Comparison of ENCODE assay signal across 25 mouse cellular contexts in genomic region chr4:111467796-111468195, GRCm38 (mm10). TPM values are rescaled to one million over a fixed set of nuclear protein-coding genes. Genes with fewer than 3 reads are reported as not detected.
DNase-seq lines count a peak whose midpoint lies in the region; ATAC-seq and TF ChIP-seq lines count a peak whose summit lies in the region.
"Had no signal": no experiment of that assay in that cellular context is flagged by ENCODE, and none has a peak within 500 bp of the region (broad histone marks: within the 10 kb centered on the region; RNA-seq: fewer than 3 reads in every experiment).

No protein-coding gene starts in this region.

- TF ChIP-seq CTCF in hindbrain, postnatal 0 days (IDR thresholded peaks at IDR 0.05; ENCODE audit: low read depth): no peak
- TF ChIP-seq CTCF in embryonic fibroblast, embryonic 13.5 days (IDR thresholded peaks at IDR 0.05; ENCODE audit: borderline replicate concordance, insufficient read depth, low read length): no peak

- H3K27me3 ChIP-seq in forebrain, embryonic 15.5 days: 0 out of 2 replicates have a peak, but pooled peaks cover 2% of the 10 kb centered on the region
- H3K27me3 ChIP-seq in forebrain, embryonic 10.5 days (ENCODE audit: poor library complexity, severe bottlenecking): no peaks in the 10 kb centered on the region
- H3K27me3 ChIP-seq in hindbrain, embryonic 16.5 days (replicated peaks; ENCODE audit: control insufficient read depth, insufficient read depth, low read length): no peaks in the 10 kb centered on the region
- H3K27me3 ChIP-seq in hindbrain, postnatal 0 days (ENCODE audit: insufficient read depth, low read length): no peaks in the 10 kb centered on the region
- no peaks in the 10 kb centered on the region for H3K27me3 ChIP-seq in embryonic facial prominence, embryonic 14.5 days (replicated peaks; ENCODE audit: control insufficient read depth, insufficient read depth, low read length)
- H3K27me3 ChIP-seq: CH12.LX; embryonic facial prominence, embryonic 12.5 days; hindbrain, embryonic 12.5 days; hindbrain, embryonic 15.5 days; Patski had no signal

- 0 out of 2 replicates have a peak overlapping the region, but pooled peaks have one; percentile 37 for H3K27ac ChIP-seq in forebrain, embryonic 15.5 days (replicated peaks)
- H3K27ac ChIP-seq in forebrain, embryonic 10.5 days: no peak overlapping the region
- 0 out of 2 replicates have a peak overlapping the region, but pooled peaks have one; percentile 23 for H3K27ac ChIP-seq in hindbrain, embryonic 16.5 days (ENCODE audit: low read depth, low read length)
- H3K27ac ChIP-seq in hindbrain, postnatal 0 days: no peak overlapping the region
- H3K27ac ChIP-seq in embryonic facial prominence, embryonic 14.5 days (replicated peaks; ENCODE audit: low read depth, low read length): peak overlapping the region; percentile 21; the same call in 1 of the 2 replicates
- H3K27ac ChIP-seq in embryonic fibroblast, embryonic 13.5 days (ENCODE audit: insufficient read depth, low read length): peak overlapping the region; percentile 17
- H3K27ac ChIP-seq: embryonic facial prominence, embryonic 12.5 days; hindbrain, embryonic 12.5 days; hindbrain, embryonic 15.5 days had no signal

- no peak for DNase-seq in forebrain, embryonic 10.5 days (ENCODE audit: extremely low spot score, low spot score)
- DNase-seq in hindbrain, postnatal 0 days (ENCODE audit: low spot score): no peak
- no peak for DNase-seq in embryonic facial prominence, embryonic 14.5 days (ENCODE audit: low spot score)
- DNase-seq in heart, adult 9 months (ENCODE audit: low spot score in 2 of 2): no peak
- DNase-seq: adrenal gland, postnatal 10 days; adrenal gland, postnatal 36 days; B cell, adult 2 months; cerebellum, adult 18-20 months; cerebellum, adult 9-10 months; cerebellum, postnatal 14 days; gastrocnemius, postnatal 25 days; heart, adult 18-20 months; kidney, adult 18-20 months had no signal

- 84% methylated on average over 4 of the region's 4 CpGs for WGBS in forebrain, embryonic 15.5 days
- WGBS in forebrain, embryonic 10.5 days: 91% methylated on average over 4 of the region's 4 CpGs
- WGBS in hindbrain, embryonic 16.5 days: 72% methylated on average over 4 of the region's 4 CpGs
- WGBS in hindbrain, postnatal 0 days: 74% methylated on average over 4 of the region's 4 CpGs
- 64% methylated on average over 4 of the region's 4 CpGs for WGBS in embryonic facial prominence, embryonic 14.5 days

- H3K4me2 ChIP-seq in forebrain, embryonic 15.5 days (replicated peaks): no peak overlapping the region
- H3K4me2 ChIP-seq in hindbrain, embryonic 16.5 days (ENCODE audit: low read length): no peak overlapping the region
- no peak overlapping the region for H3K4me2 ChIP-seq in hindbrain, postnatal 0 days (ENCODE audit: low read depth, low read length)
- no peak overlapping the region for H3K4me2 ChIP-seq in embryonic facial prominence, embryonic 14.5 days (ENCODE audit: low read depth, low read length)
- H3K4me2 ChIP-seq: embryonic facial prominence, embryonic 12.5 days; heart, embryonic 11.5 days; hindbrain, embryonic 12.5 days; hindbrain, embryonic 15.5 days had no signal

- no peaks in the 10 kb centered on the region for H3K9me3 ChIP-seq in forebrain, embryonic 15.5 days
- H3K9me3 ChIP-seq in forebrain, embryonic 10.5 days: no peaks in the 10 kb centered on the region
- H3K9me3 ChIP-seq in hindbrain, embryonic 16.5 days (ENCODE audit: control insufficient read depth, low read length): no peaks in the 10 kb centered on the region
- no peaks in the 10 kb centered on the region for H3K9me3 ChIP-seq in hindbrain, postnatal 0 days (ENCODE audit: low read length)
- H3K9me3 ChIP-seq in embryonic facial prominence, embryonic 14.5 days (ENCODE audit: control insufficient read depth, low read length): no peaks in the 10 kb centered on the region
- H3K9me3 ChIP-seq: embryonic facial prominence, embryonic 12.5 days; hindbrain, embryonic 12.5 days; hindbrain, embryonic 15.5 days had no signal

- peaks cover 17% of the 10 kb centered on the region for H3K4me1 ChIP-seq in forebrain, embryonic 15.5 days
- no peaks in the 10 kb centered on the region for H3K4me1 ChIP-seq in forebrain, embryonic 10.5 days
- no peaks in the 10 kb centered on the region; the same call in none of the 2 replicates for H3K4me1 ChIP-seq in hindbrain, embryonic 16.5 days (ENCODE audit: control insufficient read depth, insufficient read depth, low read depth, low read length)
- no peaks in the 10 kb centered on the region for H3K4me1 ChIP-seq in hindbrain, postnatal 0 days (ENCODE audit: insufficient read depth, low read length)
- peaks cover 21% of the 10 kb centered on the region for H3K4me1 ChIP-seq in embryonic facial prominence, embryonic 14.5 days (ENCODE audit: control insufficient read depth, insufficient read depth, low read length)
- H3K4me1 ChIP-seq in embryonic fibroblast, embryonic 13.5 days (ENCODE audit: control insufficient read depth, insufficient read depth, low read length): peaks cover 5% of the 10 kb centered on the region
- H3K4me1 ChIP-seq: embryonic facial prominence, embryonic 12.5 days had no signal

- no peak for ATAC-seq in forebrain, embryonic 15.5 days (replicated peaks)
- no peak for ATAC-seq in hindbrain, embryonic 16.5 days
- ATAC-seq in hindbrain, postnatal 0 days: no peak
- ATAC-seq in embryonic facial prominence, embryonic 14.5 days (ENCODE audit: low read depth): no peak
- ATAC-seq: inflammation-experienced regulatory T-cells, adult 6 months; Patski had no signal

- H3K9ac ChIP-seq in forebrain, embryonic 15.5 days (replicated peaks): no peak overlapping the region
- H3K9ac ChIP-seq in hindbrain, embryonic 16.5 days (ENCODE audit: low read depth, low read length): no peak overlapping the region
- H3K9ac ChIP-seq in hindbrain, postnatal 0 days (replicated peaks; ENCODE audit: low read length): no peak overlapping the region
- H3K9ac ChIP-seq in embryonic facial prominence, embryonic 14.5 days (ENCODE audit: low read depth, low read length): no peak overlapping the region
- H3K9ac ChIP-seq: embryonic facial prominence, embryonic 12.5 days; hindbrain, embryonic 12.5 days; hindbrain, embryonic 15.5 days had no signal

- TF ChIP-seq POLR2A in embryonic fibroblast, embryonic 13.5 days (IDR thresholded peaks at IDR 0.05; ENCODE audit: low read depth, low read length): no peak

- H3K4me3 ChIP-seq in forebrain, embryonic 15.5 days: no peak overlapping the region
- H3K4me3 ChIP-seq in forebrain, embryonic 10.5 days: no peak overlapping the region
- H3K4me3 ChIP-seq in hindbrain, embryonic 16.5 days (ENCODE audit: low read length): no peak overlapping the region
- H3K4me3 ChIP-seq in hindbrain, postnatal 0 days (ENCODE audit: low read length): no peak overlapping the region
- H3K4me3 ChIP-seq in embryonic facial prominence, embryonic 14.5 days (ENCODE audit: low read depth, low read length): no peak overlapping the region
- H3K4me3 ChIP-seq in embryonic fibroblast, embryonic 13.5 days (ENCODE audit: insufficient read depth, low read length): no peak overlapping the region
- H3K4me3 ChIP-seq: embryonic facial prominence, embryonic 12.5 days; erythroblast, embryonic 14.5 days; hindbrain, embryonic 12.5 days; hindbrain, embryonic 15.5 days had no signal

- no peaks in the 10 kb centered on the region for H3K36me3 ChIP-seq in forebrain, embryonic 15.5 days
- H3K36me3 ChIP-seq in forebrain, embryonic 10.5 days (replicated peaks): no peaks in the 10 kb centered on the region
- no peaks in the 10 kb centered on the region for H3K36me3 ChIP-seq in hindbrain, embryonic 16.5 days (ENCODE audit: control insufficient read depth, insufficient read depth, low read length)
- H3K36me3 ChIP-seq in hindbrain, postnatal 0 days (ENCODE audit: insufficient read depth, low read length): no peaks in the 10 kb centered on the region
- H3K36me3 ChIP-seq in embryonic facial prominence, embryonic 14.5 days (ENCODE audit: control insufficient read depth, insufficient read depth, low read length): no peaks in the 10 kb centered on the region
- H3K36me3 ChIP-seq: embryonic facial prominence, embryonic 12.5 days; G1E; hindbrain, embryonic 12.5 days; hindbrain, embryonic 15.5 days had no signal

RNA-seq across cellular contexts. Expression of gene Bend5, which starts 53.0 kb away (rescaled TPM):
- polyA plus RNA-seq in forebrain, embryonic 15.5 days (2015; fragmentation: Nextera tagmentation; extraction: Ambion mirVana): 59.8 and 60.4 TPM in 2 replicates
- 23.0 and 25.6 TPM in 2 replicates for polyA plus RNA-seq in forebrain, embryonic 10.5 days (2016; fragmentation: Nextera tagmentation; extraction: Ambion mirVana)
- 44.9 and 49.8 TPM in 2 replicates for polyA plus RNA-seq in hindbrain, embryonic 16.5 days (2015; fragmentation: Nextera tagmentation; extraction: Ambion mirVana)
- 30.6 and 32.1 TPM in 2 replicates for total RNA-seq in hindbrain, postnatal 0 days (2014; rRNA removed)
- polyA plus RNA-seq in hindbrain, postnatal 0 days (2015; fragmentation: Nextera tagmentation; extraction: Ambion mirVana): 48.9 and 50.0 TPM in 2 replicates
- 63.6 and 68.5 TPM in 2 replicates for polyA plus RNA-seq in embryonic facial prominence, embryonic 14.5 days (2014; fragmentation: Nextera tagmentation; extraction: Ambion mirVana)
- 0.95 and 8.5 TPM in 2 replicates for polyA plus RNA-seq in embryonic fibroblast, embryonic 13.5 days (2011; ENCODE audit: insufficient read length, low read depth, missing spikeins)
- total RNA-seq: G1E had no signal
- polyA plus RNA-seq: erythroblast, embryonic 14.5 days; G1E had no signal

Comparison
In these comparisons a context has a peak if more than half of its experiments do, and no peak if none do; other contexts are left out.
1. H3K27ac ChIP-seq: peak in forebrain, embryonic 15.5 days (single experiment), hindbrain, embryonic 16.5 days (single experiment), embryonic facial prominence, embryonic 14.5 days (single experiment) and embryonic fibroblast, embryonic 13.5 days (single experiment); none in forebrain, embryonic 10.5 days (single experiment) and hindbrain, postnatal 0 days (single experiment).